Mouse (Mus musculus) ES-E14 (cell line): ENCODE measurements around the gene Phactr2.

Experiments used
- MAFK ChIP-seq: IDR thresholded peaks from 2 replicates; pipeline ENCODE4 v1.6.1; 2014; ENCODE audit warnings: mild to moderate bottlenecking, low read depth, low read length, inconsistent platforms; ENCODE audit not compliant: insufficient read depth
- ZC3H11A ChIP-seq: IDR thresholded peaks from 2 replicates; pipeline ENCODE4 v1.6.1; 2012; ENCODE audit warnings: low read depth, mild to moderate bottlenecking, inconsistent platforms, low read length, borderline replicate concordance

- TF ChIP-seq MAFK (no peak), ZC3H11A (no peak)
Measured at GRCm38 (mm10) chr10:13233143-13233622, 241.0 kb downstream of the Phactr2 start.
